Mouse (Mus musculus): ENCODE measurements around the gene Tssk4.

DNA sequence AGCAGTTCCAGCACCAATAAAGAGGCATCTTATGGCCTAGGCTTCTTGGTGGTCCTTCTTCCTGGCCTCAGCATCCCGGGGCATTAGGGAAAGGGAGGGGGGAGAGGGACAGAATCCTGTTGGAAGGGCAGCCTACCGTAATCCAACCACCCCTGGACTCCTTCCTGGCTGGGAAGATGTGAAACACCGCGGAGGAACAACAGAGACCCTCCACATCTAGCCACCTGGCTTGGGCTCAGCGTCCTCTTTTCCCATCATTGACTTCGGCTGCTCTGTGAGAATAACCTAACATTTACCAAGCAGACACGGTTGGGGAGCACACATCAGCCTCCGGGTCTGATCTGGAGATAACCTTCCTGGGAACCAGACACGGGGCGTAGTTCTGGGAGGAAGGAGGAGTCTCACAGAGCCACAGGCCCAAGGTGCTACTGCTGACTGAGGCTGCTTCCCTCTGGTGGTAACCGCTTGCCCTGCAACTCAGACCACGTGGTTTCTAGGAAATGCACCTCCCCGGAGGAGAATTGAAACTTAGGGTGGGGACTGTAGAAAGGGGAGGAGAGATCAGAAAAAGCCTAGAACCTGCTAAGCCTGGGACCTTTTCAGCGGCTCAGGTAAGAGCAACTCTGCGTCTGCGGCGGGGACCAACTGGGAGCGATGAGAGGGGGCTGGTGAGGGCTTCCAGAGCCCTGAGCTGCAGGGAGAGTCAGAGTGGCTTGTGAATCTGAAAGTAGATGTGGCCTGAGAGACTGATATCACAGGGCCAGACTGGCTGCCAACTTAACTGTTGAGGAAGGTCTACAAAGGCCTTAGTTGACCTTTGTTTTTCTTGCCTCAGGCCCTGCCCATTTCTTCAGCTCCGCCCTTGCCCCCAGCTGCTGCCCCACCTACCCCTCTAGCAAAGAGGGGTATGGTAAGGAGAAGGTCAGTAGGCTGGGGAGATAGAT, 46.1 kb upstream of the Tssk4 start:
- TF ChIP-seq CTCF (IDR thresholded peaks at IDR 0.05; ENCODE audit: low read depth, low read length): peak; percentile 94
- TF ChIP-seq POLR2A (IDR thresholded peaks at IDR 0.05; ENCODE audit: extremely low read depth, insufficient read depth, low read length): peak; percentile 24

Measured in liver, adult 2 months (tissue).